Mouse (Mus musculus) lung, embryonic 15.5 days (tissue): ENCODE measurements around the gene Kcnip3. TPM values are rescaled to one million over a fixed set of nuclear protein-coding genes. Genes with fewer than 3 reads are reported as not detected.
A peak's percentile ranks its signal among the peaks of the same experiment; 100 is the strongest.

Experiments
- ATAC-seq: fragments of 200-750 bp; cut with Nextera tagmentation; 2 replicates; pipeline ENCODE4 v1.8.0; 2017; ENCODE audit warnings: moderate number of reproducible peaks, borderline replicate concordance; ENCODE audit not compliant: low FRiP score, low TSS enrichment; ENCODE audit errors: extremely low read depth
- H3K27ac ChIP-seq: fragments of 300-500 bp; sonication (generic); 2 replicates; pipeline ENCODE4 v1.5.1; 2015; ENCODE audit warnings: moderate library complexity, mild to moderate bottlenecking, inconsistent platforms
- H3K27me3 ChIP-seq: fragments of 300-500 bp; sonication (generic); 2 replicates; pipeline ENCODE4 v1.6.1; 2015; ENCODE audit warnings: inconsistent platforms
- H3K36me3 ChIP-seq: fragments of 300-500 bp; sonication (generic); 2 replicates; pipeline ENCODE4 v1.6.1; 2015; ENCODE audit warnings: inconsistent platforms
- H3K4me1 ChIP-seq: fragments of 300-500 bp; sonication (generic); 2 replicates; pipeline ENCODE4 v1.6.1; 2015; ENCODE audit warnings: inconsistent platforms
- H3K4me2 ChIP-seq: fragments of 300-500 bp; sonication (generic); 2 replicates; pipeline ENCODE4 v1.6.1; 2015; ENCODE audit warnings: inconsistent platforms, mild to moderate bottlenecking, moderate library complexity
- H3K4me3 ChIP-seq: fragments of 300-500 bp; sonication (generic); 2 replicates; pipeline ENCODE4 v1.5.1; 2015; ENCODE audit warnings: mild to moderate bottlenecking, inconsistent platforms
- H3K9ac ChIP-seq: fragments of 300-500 bp; sonication (generic); 2 replicates; pipeline ENCODE4 v1.6.1; 2015; ENCODE audit warnings: inconsistent platforms
- H3K9me3 ChIP-seq: fragments of 300-500 bp; sonication (generic); 2 replicates; pipeline ENCODE4 v1.6.1; 2016; ENCODE audit warnings: inconsistent platforms
- WGBS: fragments of 180-500 bp; shearing (Covaris S2); methylation state at CpG from one replicate; pipeline ENCODE4 v1.1.7; 2015; 5-methylcytosine and 5-hydroxymethylcytosine counted together
- polyA plus RNA-seq: library from polyadenylated mRNA; unstranded; fragments of >200 nt; fragmentation: Nextera tagmentation; extraction: Ambion mirVana; gene quantifications from 2 replicates; pipeline ENCODE4 v1.2.1, GENCODE M21; 2015

Gene Kcnip3
- polyA plus RNA-seq, 1 experiment from 2014 or later = 3.1 TPM

- H3K36me3 ChIP-seq = no peaks in the 10 kb centered on the region
- peaks cover 48% of the 10 kb centered on the region for H3K27me3 ChIP-seq
- H3K4me2 ChIP-seq = peak overlapping the region; percentile 53
- peak overlapping the region; percentile 10; the same call in 1 of the 2 replicates for H3K4me3 ChIP-seq
- H3K27ac ChIP-seq = no peak overlapping the region
- no peaks in the 10 kb centered on the region for H3K9me3 ChIP-seq
- no peak overlapping the region for H3K9ac ChIP-seq
- WGBS = 6% methylated on average over 19 of the region's 19 CpGs
- peak; percentile 35; the same call in 1 of the 2 replicates for ATAC-seq
- H3K4me1 ChIP-seq = peaks cover 32% of the 10 kb centered on the region
Measured at GRCm38 (mm10) chr2:127484476-127485170, 37.3 kb downstream of the Kcnip3 start.

- ATAC-seq = peak; percentile 50; the same call in 1 of the 2 replicates
- H3K27me3 ChIP-seq = peaks cover 49% of the 10 kb centered on the region
- peak overlapping the region; percentile 97 for H3K4me2 ChIP-seq
- H3K9ac ChIP-seq = no peak overlapping the region
- peak overlapping the region; percentile 54 for H3K4me3 ChIP-seq
- no peaks in the 10 kb centered on the region for H3K9me3 ChIP-seq
- 2% methylated on average over 19 of the region's 21 CpGs for WGBS
- H3K36me3 ChIP-seq = no peaks in the 10 kb centered on the region
- peak overlapping the region; percentile 71 for H3K27ac ChIP-seq
- peaks cover 32% of the 10 kb centered on the region for H3K4me1 ChIP-seq
Measured at GRCm38 (mm10) chr2:127483001-127483400, 38.9 kb downstream of the Kcnip3 start.

- peaks cover 49% of the 10 kb centered on the region for H3K27me3 ChIP-seq
- peak overlapping the region; percentile 54 for H3K4me3 ChIP-seq
- H3K4me2 ChIP-seq = peak overlapping the region; percentile 97
- H3K9me3 ChIP-seq = no peaks in the 10 kb centered on the region
- H3K4me1 ChIP-seq = peaks cover 32% of the 10 kb centered on the region
- H3K27ac ChIP-seq = peak overlapping the region; percentile 71
- peak; percentile 91 for ATAC-seq
- under 1% methylated on average over 20 of the region's 21 CpGs for WGBS
- peak overlapping the region; percentile 50 for H3K9ac ChIP-seq
- H3K36me3 ChIP-seq = no peaks in the 10 kb centered on the region
Measured at GRCm38 (mm10) chr2:127482533-127482911, 39.4 kb downstream of the Kcnip3 start.

- Histone ChIP-seq H3K27me3 (peaks cover 49% of the 10 kb centered on the region), H3K4me3 (peak overlapping the region; percentile 54), H3K4me1 (peaks cover 32% of the 10 kb centered on the region), H3K36me3 (no peaks in the 10 kb centered on the region), H3K4me2 (peak overlapping the region; percentile 97), H3K9ac (peak overlapping the region; percentile 50), H3K9me3 (no peaks in the 10 kb centered on the region), H3K27ac (peak overlapping the region; percentile 71)
- 0% methylated on average over 59 of the region's 59 CpGs for WGBS
- ATAC-seq = peak; percentile 27
Measured at GRCm38 (mm10) chr2:127481841-127482532, 39.9 kb downstream of the Kcnip3 start.

- Histone ChIP-seq H3K36me3 (no peaks in the 10 kb centered on the region), H3K4me3 (no peak overlapping the region), H3K4me2 (no peak overlapping the region), H3K4me1 (peaks cover 27% of the 10 kb centered on the region), H3K9ac (no peak overlapping the region), H3K27ac (no peak overlapping the region), H3K9me3 (no peaks in the 10 kb centered on the region), H3K27me3 (peaks cover 49% of the 10 kb centered on the region)
- 52% methylated on average over 10 of the region's 10 CpGs for WGBS
- no peak for ATAC-seq
Measured at GRCm38 (mm10) chr2:127479763-127480162, 42.1 kb downstream of the Kcnip3 start.

GRCm38 (mm10) chr2:127479210-127479609, 42.7 kb downstream of the Kcnip3 start:
- H3K9me3 ChIP-seq = no peaks in the 10 kb centered on the region
- H3K9ac ChIP-seq = no peak overlapping the region
- H3K4me1 ChIP-seq = peaks cover 22% of the 10 kb centered on the region
- H3K4me3 ChIP-seq = no peak overlapping the region
- H3K27ac ChIP-seq = no peak overlapping the region
- WGBS = 55% methylated on average over 4 of the region's 4 CpGs
- ATAC-seq = no peak
- H3K27me3 ChIP-seq = peaks cover 47% of the 10 kb centered on the region
- H3K4me2 ChIP-seq = no peak overlapping the region
- no peaks in the 10 kb centered on the region for H3K36me3 ChIP-seq

GRCm38 (mm10) chr2:127472279-127472678, 49.6 kb downstream of the Kcnip3 start:
- Histone ChIP-seq H3K36me3 (no peaks in the 10 kb centered on the region), H3K4me2 (no peak overlapping the region), H3K4me3 (no peak overlapping the region)

GRCm38 (mm10) chr2:127471281-127471680, 50.6 kb downstream of the Kcnip3 start:
- Histone ChIP-seq H3K4me2 (no peak overlapping the region), H3K27ac (no peak overlapping the region), H3K4me1 (no peaks in the 10 kb centered on the region), H3K9me3 (no peaks in the 10 kb centered on the region), H3K4me3 (no peak overlapping the region), H3K36me3 (no peaks in the 10 kb centered on the region), H3K27me3 (no peaks in the 10 kb centered on the region), H3K9ac (no peak overlapping the region)
- ATAC-seq = no peak
- 87% methylated on average over 8 of the region's 8 CpGs for WGBS

More at GRCm38 (mm10) chr2:127472279-127472678, 49.6 kb downstream of the Kcnip3 start:
- Histone ChIP-seq H3K27ac (no peak overlapping the region), H3K4me1 (no peaks in the 10 kb centered on the region), H3K9ac (no peak overlapping the region), H3K9me3 (no peaks in the 10 kb centered on the region), H3K27me3 (no peaks in the 10 kb centered on the region)
- 57% methylated on average over 3 of the region's 3 CpGs for WGBS
- no peak for ATAC-seq

- 75% methylated on average over 10 of the region's 10 CpGs for WGBS
- H3K27me3 ChIP-seq = no peaks in the 10 kb centered on the region
- no peak overlapping the region for H3K27ac ChIP-seq
- no peaks in the 10 kb centered on the region for H3K36me3 ChIP-seq
- H3K4me3 ChIP-seq = no peak overlapping the region
- no peaks in the 10 kb centered on the region for H3K4me1 ChIP-seq
- ATAC-seq = no peak
- H3K9ac ChIP-seq = no peak overlapping the region
- no peak overlapping the region for H3K4me2 ChIP-seq
- no peaks in the 10 kb centered on the region for H3K9me3 ChIP-seq
Measured at GRCm38 (mm10) chr2:127470661-127471060, 51.2 kb downstream of the Kcnip3 start.

GRCm38 (mm10) chr2:127470183-127470582, 51.7 kb downstream of the Kcnip3 start:
- H3K4me1 ChIP-seq = no peaks in the 10 kb centered on the region
- no peak overlapping the region for H3K4me2 ChIP-seq
- no peak overlapping the region for H3K9ac ChIP-seq
- no peaks in the 10 kb centered on the region for H3K27me3 ChIP-seq
- ATAC-seq = no peak
- H3K9me3 ChIP-seq = no peaks in the 10 kb centered on the region
- 79% methylated on average over 5 of the region's 5 CpGs for WGBS
- no peaks in the 10 kb centered on the region for H3K36me3 ChIP-seq
- H3K4me3 ChIP-seq = no peak overlapping the region
- no peak overlapping the region for H3K27ac ChIP-seq

GRCm38 (mm10) chr2:127462314-127462713, 59.6 kb downstream of the Kcnip3 start:
- Histone ChIP-seq H3K4me3 (no peak overlapping the region), H3K9ac (no peak overlapping the region), H3K27ac (no peak overlapping the region), H3K4me2 (no peak overlapping the region), H3K36me3 (no peaks in the 10 kb centered on the region), H3K9me3 (no peaks in the 10 kb centered on the region), H3K4me1 (no peaks in the 10 kb centered on the region), H3K27me3 (no peaks in the 10 kb centered on the region)
- WGBS = 8% methylated on average over 8 of the region's 8 CpGs
- ATAC-seq = peak; percentile 31

- Histone ChIP-seq H3K27me3 (no peaks in the 10 kb centered on the region), H3K9me3 (no peaks in the 10 kb centered on the region), H3K4me2 (no peak overlapping the region), H3K4me1 (no peaks in the 10 kb centered on the region), H3K4me3 (no peak overlapping the region), H3K9ac (no peak overlapping the region), H3K36me3 (no peaks in the 10 kb centered on the region), H3K27ac (no peak overlapping the region)
- ATAC-seq = no peak
- WGBS = 34% methylated on average over 9 of the region's 9 CpGs
Measured at GRCm38 (mm10) chr2:127461351-127461750, 60.5 kb downstream of the Kcnip3 start.
